Mouse (Mus musculus) thymus, postnatal 4 days (tissue): ENCODE results near the gene Dnajb1.

Source experiments
- DNase-seq: peaks from one replicate; pipeline ENCODE4 v3.0.0; 2021

Gene Dnajb1

GRCm38 (mm10) chr8:83613695-83614094, 5.7 kb downstream of the Dnajb1 start:
- DNase-seq = peak; percentile 11

DNA sequence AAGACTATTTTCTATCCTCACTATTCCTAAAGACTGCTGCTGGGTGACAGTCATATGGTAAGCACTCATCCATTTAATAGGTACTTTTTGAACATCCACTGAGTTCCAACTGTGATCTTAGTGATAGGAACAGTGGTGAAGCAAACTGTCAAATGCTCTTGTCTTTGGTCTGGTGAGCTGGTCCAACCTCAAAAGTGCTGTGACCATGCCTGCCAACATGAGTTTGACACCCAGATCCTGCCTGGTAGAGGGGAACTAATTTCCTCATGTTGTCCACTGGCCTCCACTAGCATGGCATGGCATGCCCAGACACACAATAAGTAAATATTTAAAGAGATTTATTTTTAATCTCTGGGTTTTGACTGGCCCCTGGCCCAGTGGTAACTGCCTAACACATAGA, 8.6 kb downstream of the Dnajb1 start:
- no peak for DNase-seq

DNA sequence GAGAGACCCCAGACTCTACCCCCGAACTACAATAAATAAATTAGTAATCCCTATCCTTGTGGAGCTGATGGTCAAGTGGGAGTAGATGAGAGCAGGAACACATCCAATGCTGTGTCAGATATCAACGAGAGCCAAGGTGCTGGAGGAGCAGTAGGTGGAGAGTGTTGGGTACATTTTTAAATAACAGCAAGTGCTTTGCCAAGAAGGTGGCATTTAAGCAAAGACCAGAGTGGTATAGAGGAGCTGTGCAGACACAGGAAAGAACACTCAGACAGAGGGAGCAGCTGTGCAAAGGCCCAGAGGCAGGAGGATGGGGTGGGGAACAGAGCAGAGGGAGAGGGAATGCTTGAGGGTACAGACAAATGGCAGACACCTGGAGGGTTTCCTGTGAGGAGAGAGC, 9.1 kb downstream of the Dnajb1 start:
- DNase-seq = no peak

GRCm38 (mm10) chr8:83618566-83618965, 10.6 kb downstream of the Dnajb1 start:
- DNase-seq = no peak

DNA sequence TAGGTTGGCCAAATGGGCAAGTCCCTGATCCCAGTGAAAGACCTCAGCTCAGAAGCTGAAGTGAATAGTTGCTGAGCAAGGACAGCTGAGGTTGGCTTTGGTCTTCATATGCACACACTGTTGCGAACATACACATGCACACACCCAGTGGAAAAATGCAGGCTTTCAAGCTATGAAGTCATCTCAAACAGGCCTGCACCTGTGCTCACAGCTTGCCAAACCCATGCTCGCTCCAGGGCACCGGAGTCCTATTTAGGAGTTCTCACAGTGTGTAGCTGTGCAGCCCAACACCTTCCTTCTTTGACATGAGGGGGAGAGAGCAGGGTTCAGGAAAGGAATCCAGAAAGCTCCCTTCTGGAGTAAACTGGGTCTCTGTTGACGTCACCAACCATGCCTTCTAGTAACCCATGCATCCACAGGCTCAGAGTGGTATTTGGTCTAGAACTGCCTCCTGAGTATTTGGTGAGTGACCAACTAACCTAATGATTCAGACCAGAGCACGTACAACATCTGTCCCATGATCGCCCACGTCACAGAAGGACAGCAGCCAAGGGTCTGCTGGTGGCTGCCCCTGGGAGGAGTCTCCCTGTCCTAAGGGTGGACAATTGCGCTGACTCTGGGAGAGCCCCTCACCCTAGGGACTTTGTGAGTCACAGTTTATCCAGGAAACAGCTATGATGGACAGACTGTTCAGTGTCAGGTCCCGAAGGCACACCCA, 11.7 kb downstream of the Dnajb1 start:
- peak; percentile 59 for DNase-seq

GRCm38 (mm10) chr8:83621691-83622388, 13.8 kb downstream of the Dnajb1 start:
- no peak for DNase-seq

DNA sequence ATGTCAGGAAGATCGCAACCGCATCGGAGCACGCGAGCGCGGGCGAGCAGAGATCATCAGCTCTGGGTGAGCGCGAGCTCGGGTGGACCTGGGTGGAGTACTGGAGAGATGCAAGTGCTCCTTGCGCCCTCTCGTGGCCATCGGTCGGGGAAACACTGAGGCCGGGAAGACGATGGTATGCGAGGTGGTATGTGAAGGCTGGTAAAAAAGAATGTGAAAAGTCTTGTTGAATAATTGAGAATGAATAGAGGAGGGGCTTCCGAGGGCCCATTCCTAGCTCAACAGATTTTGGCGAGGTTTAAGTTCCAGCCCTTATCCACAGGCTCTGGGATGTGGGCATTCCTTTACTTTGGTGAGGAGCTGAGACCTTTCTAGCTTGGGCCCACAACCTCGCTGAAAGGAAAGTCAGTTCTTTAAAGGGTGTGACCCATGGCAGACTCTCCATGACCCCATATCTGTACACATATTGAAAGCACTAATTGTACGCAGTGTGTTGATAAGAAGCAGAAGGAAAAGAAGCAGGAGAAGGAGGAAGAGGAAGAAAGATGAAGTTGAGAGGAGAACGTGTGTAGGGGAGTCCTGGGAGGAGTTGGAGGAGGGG, 14.5 kb downstream of the Dnajb1 start:
- peak; percentile 97 for DNase-seq

DNA sequence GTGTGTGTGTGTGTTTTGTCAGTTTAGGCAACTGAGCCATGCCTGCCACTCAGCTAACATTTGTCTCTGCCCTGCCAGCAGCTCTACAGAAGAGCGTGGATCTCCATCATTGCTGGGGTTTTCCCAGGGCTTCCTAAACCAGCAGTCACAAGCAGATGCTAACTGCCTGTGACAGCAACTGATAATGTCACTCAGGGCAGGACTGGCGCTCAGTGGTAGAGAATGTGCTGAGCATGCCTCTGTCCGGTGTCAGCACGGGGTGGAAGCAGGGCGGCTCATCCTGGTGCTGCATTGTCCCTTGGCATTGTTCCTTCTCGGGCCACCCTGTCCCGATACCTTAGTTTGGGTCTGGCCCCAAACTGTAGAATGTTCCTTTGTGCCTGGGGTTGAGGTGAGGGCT, 15.6 kb downstream of the Dnajb1 start:
- DNase-seq = no peak

- DNase-seq = no peak
These were observed 16.7 kb downstream of the Dnajb1 start for GRCm38 (mm10) chr8:83624739-83625138.

GRCm38 (mm10) chr8:83625676-83626299, 17.8 kb downstream of the Dnajb1 start:
- no peak for DNase-seq

GRCm38 (mm10) chr8:83632083-83632707, 24.2 kb downstream of the Dnajb1 start:
- no peak for DNase-seq

DNA sequence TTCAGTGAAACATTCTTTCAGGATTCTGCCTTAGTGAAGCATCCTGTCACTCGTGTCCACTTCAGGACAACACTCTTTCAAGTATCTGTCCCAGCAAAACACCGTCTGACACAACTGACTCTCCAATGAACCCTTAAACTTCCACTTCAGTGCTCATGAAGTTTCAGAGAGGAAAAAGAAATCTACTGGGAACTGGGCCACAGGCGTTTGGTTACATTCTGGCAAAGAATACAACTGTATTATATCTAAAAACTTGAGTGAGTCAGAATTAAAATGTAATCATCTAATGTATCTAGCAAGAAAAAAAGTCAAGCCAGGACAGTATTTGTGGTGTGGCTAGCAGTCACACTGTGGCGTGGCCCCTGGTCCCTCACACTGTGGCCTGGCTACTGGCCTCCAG, 30.9 kb downstream of the Dnajb1 start:
- DNase-seq = no peak

DNA sequence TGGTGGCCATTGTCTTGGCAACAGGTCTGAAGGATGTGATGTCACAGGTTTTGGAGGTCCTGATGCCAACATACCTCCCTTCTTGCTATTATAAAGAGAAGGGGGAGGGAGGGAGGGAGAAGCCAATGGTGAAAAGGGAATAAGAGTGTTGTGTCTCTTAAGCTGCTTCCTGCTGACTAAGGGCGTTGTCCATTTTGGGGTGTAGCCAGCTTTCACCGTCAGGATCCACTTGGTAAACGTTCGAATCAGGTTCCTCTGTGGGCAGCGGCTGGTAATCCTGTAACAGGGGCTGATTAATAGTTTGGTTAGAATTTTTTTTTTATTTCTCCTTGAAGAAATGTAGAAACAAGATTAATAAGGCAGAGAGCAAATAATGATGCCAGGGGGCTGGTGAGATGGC, 31.7 kb downstream of the Dnajb1 start:
- no peak for DNase-seq

- DNase-seq = no peak
These were observed 39.5 kb downstream of the Dnajb1 start for GRCm38 (mm10) chr8:83647511-83647910.

DNA sequence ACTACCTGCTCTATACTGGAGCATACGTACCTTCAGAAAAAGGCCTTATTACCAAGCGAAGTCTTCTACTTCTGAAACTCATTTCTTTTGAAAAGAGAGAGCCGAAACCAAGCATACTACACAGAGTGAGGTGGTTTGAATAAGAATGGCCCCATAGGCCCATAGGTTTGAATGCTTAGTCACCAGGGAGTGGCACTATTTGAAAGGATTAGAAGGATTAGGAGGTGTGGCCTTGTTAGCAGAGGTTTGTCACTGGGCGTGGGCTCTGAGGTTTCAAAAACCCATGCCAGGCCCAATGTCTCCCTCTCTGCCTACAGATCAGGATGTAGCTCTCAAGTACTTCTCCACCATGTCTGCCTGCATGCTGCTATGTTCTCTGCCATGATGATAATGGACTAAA, 40.0 kb downstream of the Dnajb1 start:
- no peak for DNase-seq

- no peak for DNase-seq
These were observed 41.7 kb downstream of the Dnajb1 start for GRCm38 (mm10) chr8:83649699-83650098.

GRCm38 (mm10) chr8:83652030-83652743, 44.2 kb downstream of the Dnajb1 start, which contains the start of gene Gipc1:
Gipc1 (plus strand) TSS chr8:83652677.
- DNase-seq = peak; percentile 95

GRCm38 (mm10) chr8:83652744-83653661, 45.0 kb downstream of the Dnajb1 start:
- peak; percentile 55 for DNase-seq

DNA sequence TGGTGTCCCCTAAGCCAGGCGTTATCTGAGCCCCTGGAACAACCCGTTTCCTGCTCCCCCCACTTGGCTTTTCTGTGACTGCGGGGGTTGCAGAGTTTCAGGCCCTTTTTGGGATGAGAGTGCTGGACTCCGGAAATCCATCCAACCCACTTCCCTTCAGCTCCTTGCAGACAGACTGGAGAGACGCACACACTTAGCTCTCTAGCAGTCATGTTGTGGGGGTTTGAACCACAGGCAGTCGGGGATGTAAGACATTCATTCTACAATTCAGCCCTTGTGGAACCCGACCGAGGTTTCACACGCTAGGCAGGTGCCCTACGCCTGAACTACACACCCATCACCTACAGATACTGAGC, 45.6 kb downstream of the Dnajb1 start:
- no peak for DNase-seq

DNA sequence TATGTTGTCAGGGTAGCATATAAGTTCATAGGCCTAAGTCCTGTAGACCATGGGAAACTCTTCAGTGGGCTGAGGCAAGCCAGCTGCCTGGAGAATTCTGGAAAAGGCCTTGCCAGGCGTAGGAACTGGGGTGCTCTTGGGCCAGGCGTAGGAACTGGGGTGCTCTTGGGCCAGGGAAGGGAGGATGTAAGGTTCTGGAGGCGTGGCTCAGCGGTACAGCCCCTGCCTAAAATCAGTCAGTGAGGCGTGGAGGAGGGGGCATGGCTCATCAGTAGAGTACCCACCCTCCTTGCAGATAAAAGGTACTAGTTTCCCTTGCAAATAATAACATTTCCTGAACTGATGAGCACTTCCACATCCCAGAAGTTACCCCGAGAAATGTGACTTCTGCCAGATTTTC, 46.7 kb downstream of the Dnajb1 start:
- DNase-seq = no peak

DNA sequence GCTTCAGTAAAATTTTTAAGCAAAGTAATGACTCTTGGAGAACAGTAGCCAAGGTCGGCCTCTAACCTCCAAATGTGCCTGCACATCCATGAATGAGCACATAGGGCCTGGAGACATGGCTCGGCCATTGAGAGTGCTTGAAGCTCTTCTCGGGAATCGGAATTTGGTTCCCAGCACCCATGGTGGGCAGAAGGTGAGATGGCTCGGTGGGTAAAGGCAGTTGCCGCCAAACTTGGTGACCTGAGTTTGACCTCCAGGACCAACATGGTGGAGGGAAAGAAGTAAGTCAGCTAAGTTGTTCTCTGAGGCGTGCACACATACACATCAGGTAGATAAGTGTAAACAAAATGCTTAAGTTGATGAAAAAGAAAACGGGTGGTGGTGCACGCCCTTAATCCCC, 48.0 kb downstream of the Dnajb1 start:
- no peak for DNase-seq
